Mouse (Mus musculus): ENCODE measurements around the gene Scrt2. TPM values are rescaled to one million over a fixed set of nuclear protein-coding genes. Genes with fewer than 3 reads are reported as not detected.

The Scrt2 gene
- not detected in 2 replicates for polyA plus RNA-seq (2012; rRNA removed; ENCODE audit: low replicate concordance)

DNA sequence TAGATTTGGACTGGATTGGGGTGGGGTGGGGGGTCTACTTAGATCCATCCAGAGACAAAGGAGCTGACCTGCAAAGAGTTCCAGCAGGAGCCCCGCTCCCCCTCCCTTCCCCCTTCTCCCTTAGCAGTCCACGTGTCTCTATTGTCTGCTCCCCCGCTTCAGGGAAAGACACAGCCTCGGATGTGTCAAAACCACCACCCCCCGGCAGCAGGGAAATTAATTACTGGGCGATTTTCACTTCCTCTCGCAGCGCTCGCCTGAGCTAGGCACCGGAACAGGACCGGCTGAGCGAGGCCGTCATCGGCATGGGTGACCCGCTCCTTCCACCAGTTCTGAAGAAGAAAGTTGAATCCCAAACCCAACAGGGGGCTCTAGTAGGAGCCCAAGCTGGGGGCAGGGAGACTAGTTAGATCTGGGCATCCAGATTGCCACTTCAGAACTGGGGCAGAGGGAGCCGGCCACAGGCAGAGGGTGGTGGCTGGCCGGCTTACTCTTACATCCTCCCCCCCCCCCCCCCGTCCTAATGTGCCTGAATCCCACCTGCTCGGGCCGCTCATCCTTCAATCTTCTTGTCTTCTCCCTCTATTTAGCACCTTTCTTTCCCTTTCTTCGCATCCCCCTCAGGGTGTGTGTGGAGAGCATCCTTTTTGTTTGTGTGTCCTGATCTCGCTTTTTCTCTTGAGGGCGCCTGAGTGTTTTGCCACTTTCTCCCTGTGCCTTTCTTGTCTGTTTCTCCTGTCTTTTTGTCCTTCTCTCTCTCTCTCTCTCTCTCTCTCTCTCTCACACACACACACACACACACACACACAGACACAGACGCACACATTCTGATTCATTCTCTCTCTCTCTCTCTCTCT, at the start of gene Scrt2:
Scrt2 (plus strand) TSS at position 845 of the 857 bp plus-strand sequence.

DNA sequence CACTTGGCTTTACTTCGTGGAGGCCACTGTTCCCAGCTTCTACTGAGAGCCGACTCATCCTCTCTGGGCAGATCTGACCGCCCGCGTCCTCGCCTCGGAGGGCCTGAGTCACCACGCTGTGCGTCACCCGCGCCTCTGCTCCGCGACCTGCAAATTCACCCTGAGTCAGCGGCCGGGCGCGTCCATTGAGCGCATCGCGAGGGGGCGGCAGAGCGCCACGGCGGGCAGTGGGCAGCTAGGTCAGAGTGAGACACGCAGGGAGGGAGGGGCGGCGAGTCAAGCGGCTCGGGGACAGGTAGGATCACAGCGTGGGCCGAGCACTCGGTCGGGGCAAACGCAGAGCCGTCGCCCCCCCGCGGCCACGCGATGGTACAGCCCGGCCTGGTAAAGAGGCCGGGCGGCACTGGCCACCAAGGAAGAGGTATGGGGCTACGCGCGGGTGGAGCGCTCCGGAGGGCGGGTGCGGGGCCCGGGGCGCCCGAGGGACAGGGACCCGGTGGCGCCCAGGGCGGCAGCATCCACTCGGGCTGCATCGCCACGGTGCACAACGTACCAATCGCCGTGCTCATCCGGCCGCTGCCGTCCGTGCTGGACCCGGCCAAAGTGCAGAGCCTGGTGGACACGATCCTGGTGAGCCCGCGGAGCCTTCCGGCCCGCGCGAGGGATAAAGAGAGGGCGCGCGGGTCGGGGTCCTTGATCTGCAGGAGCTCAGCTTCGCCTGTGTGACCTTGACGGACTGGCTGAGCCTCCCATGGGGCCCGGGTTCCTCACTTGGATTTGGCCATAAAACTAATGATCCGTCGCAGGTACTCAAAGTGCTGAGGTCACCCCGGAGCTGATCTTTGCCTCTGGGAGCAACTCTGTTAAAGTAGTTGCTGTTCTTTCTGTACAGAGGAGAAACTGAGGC, 24.2 kb downstream of the Scrt2 start, which contains the start of gene Srxn1:
Srxn1 (plus strand) TSS at position 199 of the 907 bp plus-strand sequence.

DNA sequence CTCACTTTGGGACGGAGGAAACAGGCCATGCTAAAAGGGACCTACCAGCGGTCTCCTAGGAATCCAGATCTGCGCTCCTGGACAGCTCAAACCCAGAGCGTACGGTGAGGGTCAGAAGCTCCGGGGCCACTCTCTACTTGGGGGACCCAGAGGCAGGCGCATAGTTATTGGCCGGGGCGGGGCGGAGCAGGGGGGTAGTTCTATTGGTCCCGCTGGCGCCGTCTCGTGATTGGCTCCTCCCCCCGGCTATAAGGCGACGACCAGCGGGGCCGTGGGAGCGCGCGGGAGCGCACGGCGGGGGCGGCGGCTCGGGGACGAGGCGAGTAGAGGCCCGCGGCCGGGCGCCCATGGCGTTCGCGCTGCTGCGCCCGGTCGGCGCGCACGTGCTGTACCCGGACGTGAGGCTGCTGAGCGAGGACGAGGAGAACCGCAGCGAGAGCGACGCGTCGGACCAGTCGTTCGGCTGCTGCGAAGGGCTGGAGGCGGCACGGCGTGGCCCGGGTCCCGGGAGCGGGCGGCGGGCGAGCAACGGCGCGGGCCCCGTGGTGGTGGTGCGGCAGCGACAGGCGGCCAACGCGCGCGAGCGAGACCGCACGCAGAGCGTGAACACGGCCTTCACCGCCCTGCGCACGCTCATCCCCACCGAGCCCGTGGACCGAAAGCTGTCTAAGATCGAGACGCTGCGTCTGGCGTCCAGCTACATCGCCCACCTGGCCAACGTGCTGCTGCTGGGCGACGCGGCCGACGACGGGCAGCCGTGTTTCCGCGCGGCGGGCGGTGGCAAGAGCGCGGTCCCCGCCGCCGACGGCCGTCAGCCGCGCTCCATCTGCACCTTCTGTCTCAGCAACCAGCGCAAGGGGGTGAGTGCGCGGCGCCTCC, 62.2 kb downstream of the Scrt2 start, which contains the start of gene Tcf15:
Tcf15 (plus strand) TSS at position 283 of the 879 bp plus-strand sequence.

Other genes with a start within 250 kb of the Scrt2 start
- 0.04 and 0.12 TPM in 2 replicates for gene Rspo4, start 238.6 kb upstream of the Scrt2 start, polyA plus RNA-seq (2012; rRNA removed; ENCODE audit: low replicate concordance)
- 0.15 and 0.41 TPM in 2 replicates for gene Angpt4, start 170.3 kb upstream of the Scrt2 start, polyA plus RNA-seq (2012; rRNA removed; ENCODE audit: low replicate concordance)
- gene Fam110a, start 101.3 kb upstream of the Scrt2 start, polyA plus RNA-seq (2012; rRNA removed; ENCODE audit: low replicate concordance) = 16.1 and 17.9 TPM in 2 replicates
- gene Slc52a3, start 85.0 kb upstream of the Scrt2 start, polyA plus RNA-seq (2012; rRNA removed; ENCODE audit: low replicate concordance) = 33.7 and 88.7 TPM in 2 replicates
- gene Srxn1, start 24.0 kb downstream of the Scrt2 start, polyA plus RNA-seq (2012; rRNA removed; ENCODE audit: low replicate concordance) = 328 and 743 TPM in 2 replicates
- gene Tcf15, start 62.0 kb downstream of the Scrt2 start, polyA plus RNA-seq (2012; rRNA removed; ENCODE audit: low replicate concordance) = 1.8 and 13.4 TPM in 2 replicates
- gene Csnk2a1, start 145.3 kb downstream of the Scrt2 start, polyA plus RNA-seq (2012; rRNA removed; ENCODE audit: low replicate concordance) = 5.1 and 9.3 TPM in 2 replicates
- gene Tbc1d20, start 212.3 kb downstream of the Scrt2 start, polyA plus RNA-seq (2012; rRNA removed; ENCODE audit: low replicate concordance) = 29.8 and 43.3 TPM in 2 replicates

All from duodenum, adult 2 months (tissue).